Mouse (Mus musculus) neural tube, embryonic 10.5 days (tissue): ENCODE measurements around the gene Zfp182.

ENCODE experiments used
- DNase-seq: peaks from one replicate; pipeline ENCODE4 v3.0.0-alpha.2; 2017; ENCODE audit warnings: low spot score; ENCODE audit errors: extremely low spot score

Zfp182 gene

GRCm38 (mm10) chrX:21061866-21062543, at the start of gene Zfp182:
Gene Zfp182, minus strand, starts transcription at chrX:21062316.
- DNase-seq = peak; percentile 50

- DNase-seq = no peak
These were observed 27.7 kb upstream of the Zfp182 start for GRCm38 (mm10) chrX:21089867-21090239.

- DNase-seq = peak; percentile 51
These were observed 27.1 kb upstream of the Zfp182 start, which contains the start of gene Zfp300 for GRCm38 (mm10) chrX:21088983-21089866. Gene Zfp300, minus strand, starts transcription at chrX:21089527.

- no peak for DNase-seq
These were observed 26.5 kb upstream of the Zfp182 start for GRCm38 (mm10) chrX:21088645-21088982.

GRCm38 (mm10) chrX:21068106-21068505, 6.0 kb upstream of the Zfp182 start, which contains the start of gene Spaca5:
Gene Spaca5, plus strand, starts transcription at chrX:21068406.
- DNase-seq = no peak

GRCm38 (mm10) chrX:21062544-21062890, 401 bp upstream of the Zfp182 start:
- DNase-seq = no peak

- no peak for DNase-seq
These were observed 656 bp downstream of the Zfp182 start for GRCm38 (mm10) chrX:21061460-21061859.

- DNase-seq = no peak
These were observed 81.2 kb downstream of the Zfp182 start for GRCm38 (mm10) chrX:20980901-20981300.
